Mouse (Mus musculus) cerebellum, adult 2 months (tissue): Measurements from ENCODE around the gene Tbl1x.

Experiments
- CTCF ChIP-seq: fragments of 200-500 bp; IDR thresholded peaks from 2 replicates; pipeline ENCODE4 v1.5.1; 2011; ENCODE audit warnings: low read depth, mild to moderate bottlenecking, control low read depth, low read length, moderate library complexity, borderline replicate concordance; ENCODE audit not compliant: insufficient read depth
- POLR2A ChIP-seq: fragments of 200-500 bp; IDR thresholded peaks from 2 replicates; pipeline ENCODE4 v1.6.1; 2011; ENCODE audit warnings: low read length, control low read depth, borderline replicate concordance; ENCODE audit not compliant: insufficient read depth

GRCm38 (mm10) chrX:77510371-77511300, at the start of gene Tbl1x:
- no peak for TF ChIP-seq POLR2A
- no peak for TF ChIP-seq CTCF
